Mouse (Mus musculus): ENCODE data around the gene Tnfaip3.

Gene Tnfaip3

GRCm38 (mm10) chr10:19014381-19015256, 838 bp downstream of the Tnfaip3 start:
- DNase-seq = peak in 1 of 2 experiments; percentile 21

DNA sequence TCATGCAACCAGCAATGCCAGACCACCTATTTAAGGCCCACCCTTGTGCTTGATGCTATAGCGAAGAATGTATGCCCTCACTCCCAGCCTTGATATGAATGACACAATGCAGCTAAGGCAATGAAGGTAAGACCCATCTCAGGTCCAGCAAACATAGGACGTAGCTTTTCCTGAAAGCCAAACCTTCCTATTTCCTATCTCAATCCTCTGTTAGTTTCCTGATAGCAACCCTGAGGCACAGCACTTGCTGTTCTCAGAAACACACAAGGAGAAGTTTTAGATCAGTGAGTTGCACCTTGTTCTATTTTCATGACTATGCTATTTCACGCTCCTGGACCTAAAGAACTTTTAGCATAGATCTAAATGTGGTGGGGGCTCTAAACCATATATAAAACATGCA, 2.1 kb downstream of the Tnfaip3 start:
- DNase-seq = no peak

DNA sequence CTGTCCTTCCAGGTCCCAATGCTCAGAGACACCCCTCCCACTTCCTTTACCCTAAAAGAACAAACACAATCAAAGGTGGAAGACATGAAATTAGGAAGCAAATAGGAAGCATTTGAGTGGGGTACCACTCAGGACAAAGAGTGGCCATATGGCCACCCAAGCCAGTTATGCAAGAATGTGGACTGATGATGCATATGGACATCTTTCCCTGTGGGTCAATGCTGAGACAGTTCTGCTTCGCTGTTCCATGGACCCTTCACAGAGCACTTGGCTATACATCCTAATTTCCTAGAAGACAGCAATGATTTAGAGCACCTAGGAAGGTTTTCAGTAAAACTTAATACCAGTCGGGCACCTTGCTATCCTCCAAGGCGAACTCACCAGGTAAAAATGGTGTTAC, 2.8 kb downstream of the Tnfaip3 start:
- DNase-seq = no peak

DNA sequence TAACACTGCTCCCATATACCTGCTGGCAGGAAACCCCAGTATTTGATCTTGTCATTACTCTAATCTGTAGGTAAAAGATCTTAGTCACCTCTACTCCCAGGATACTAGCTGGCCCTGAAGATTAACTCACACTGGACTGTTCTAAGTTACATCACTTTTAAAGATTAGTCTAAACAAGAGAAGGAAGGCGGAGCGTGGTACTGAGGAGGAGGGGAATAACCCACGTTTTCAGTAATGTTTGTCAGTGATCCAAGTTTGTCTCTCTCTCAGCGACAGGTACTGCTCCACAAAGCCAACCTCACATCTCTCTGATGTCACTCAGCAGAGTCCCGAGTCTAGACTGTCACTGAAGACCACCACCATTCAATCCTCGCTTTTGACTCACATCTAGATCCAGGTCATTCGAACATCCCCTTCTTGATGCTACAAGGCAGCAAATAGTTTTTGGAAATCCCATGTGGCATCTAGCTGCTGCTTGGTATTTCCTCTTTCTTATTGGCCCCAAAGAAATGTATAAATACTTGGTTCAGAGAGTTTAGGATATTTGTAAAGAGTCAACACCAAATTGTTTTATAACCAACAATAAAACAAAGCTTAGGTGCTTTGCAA, 3.5 kb downstream of the Tnfaip3 start:
- no peak for DNase-seq

- no peak for DNase-seq
Observed at GRCm38 (mm10) chr10:19010414-19010813, 5.0 kb downstream of the Tnfaip3 start.

- peak; percentile 65 to 69 for DNase-seq
Observed at GRCm38 (mm10) chr10:19009186-19009672, 6.2 kb downstream of the Tnfaip3 start.

DNA sequence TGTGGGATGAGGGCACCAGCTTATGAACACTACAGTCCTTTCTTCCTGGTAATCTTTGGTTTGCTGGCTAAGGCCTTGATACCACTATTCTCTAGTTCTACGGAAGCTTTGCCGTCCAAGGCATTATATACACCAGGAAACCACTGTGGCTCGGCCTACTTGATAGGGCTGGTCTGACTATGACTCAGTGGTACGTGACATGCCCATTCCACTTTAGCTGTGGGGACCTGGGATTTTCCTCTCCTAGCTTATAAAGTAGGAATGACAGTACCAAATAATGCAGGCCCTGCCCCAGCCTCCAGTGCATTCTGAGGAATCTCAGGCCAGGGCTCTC, 6.9 kb downstream of the Tnfaip3 start:
- no peak for DNase-seq

DNA sequence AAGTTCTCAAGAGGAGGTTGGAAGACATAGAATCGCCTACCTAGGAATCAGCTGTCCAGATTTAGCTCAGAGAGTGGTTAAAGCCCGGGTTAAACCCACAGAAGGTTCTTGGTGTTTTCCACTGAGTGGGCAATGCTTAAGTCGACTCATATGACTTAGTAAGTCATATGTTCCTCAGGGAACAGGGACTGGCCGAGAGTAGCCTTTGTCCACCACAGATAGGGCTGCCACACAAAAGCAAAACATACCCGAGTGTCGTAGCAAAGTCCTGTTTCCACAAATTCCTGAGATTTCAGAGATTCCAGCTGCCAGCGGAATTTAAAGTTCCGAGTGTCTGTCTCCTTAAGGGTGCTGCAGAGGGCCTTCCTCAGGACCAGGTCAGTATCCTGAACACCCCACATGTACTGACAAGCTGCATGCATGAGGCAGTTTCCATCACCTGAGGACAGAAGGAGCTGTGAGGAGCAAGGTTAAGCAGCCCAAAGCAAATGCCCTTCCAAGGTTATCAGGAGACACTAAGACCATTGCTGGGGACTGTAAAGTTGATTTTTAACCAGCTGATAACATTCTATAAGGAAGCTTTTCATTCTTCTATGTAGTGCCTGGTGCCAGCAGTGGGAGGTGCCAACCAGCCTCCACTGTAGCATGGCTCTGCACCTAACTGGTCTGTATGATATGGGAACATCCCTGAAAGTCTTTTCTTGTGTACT, 7.4 kb downstream of the Tnfaip3 start:
- DNase-seq = peak; percentile 19 to 30

GRCm38 (mm10) chr10:19002091-19002785, 13.2 kb downstream of the Tnfaip3 start:
- no peak for DNase-seq

DNA sequence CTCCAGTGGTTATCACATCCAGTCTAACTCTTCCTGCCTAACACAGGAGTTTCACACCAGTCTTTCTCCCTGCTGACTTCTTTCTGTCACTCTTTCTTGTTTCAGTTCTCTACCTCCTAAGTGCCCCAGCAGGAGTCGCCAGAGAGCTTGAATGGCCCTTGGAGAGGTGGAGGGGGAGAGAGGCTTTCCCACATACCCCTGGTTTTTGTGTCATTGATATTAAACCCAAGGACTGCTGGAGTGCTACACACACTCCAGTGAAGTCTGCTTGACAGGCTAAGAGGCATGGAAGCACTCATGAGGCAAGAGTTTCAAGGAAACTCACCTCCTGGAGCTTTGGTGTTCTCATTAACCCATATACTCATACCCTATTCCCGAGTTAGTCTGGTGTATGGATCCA, 16.0 kb downstream of the Tnfaip3 start:
- DNase-seq = peak in 1 of 2 experiments; percentile 32

DNA sequence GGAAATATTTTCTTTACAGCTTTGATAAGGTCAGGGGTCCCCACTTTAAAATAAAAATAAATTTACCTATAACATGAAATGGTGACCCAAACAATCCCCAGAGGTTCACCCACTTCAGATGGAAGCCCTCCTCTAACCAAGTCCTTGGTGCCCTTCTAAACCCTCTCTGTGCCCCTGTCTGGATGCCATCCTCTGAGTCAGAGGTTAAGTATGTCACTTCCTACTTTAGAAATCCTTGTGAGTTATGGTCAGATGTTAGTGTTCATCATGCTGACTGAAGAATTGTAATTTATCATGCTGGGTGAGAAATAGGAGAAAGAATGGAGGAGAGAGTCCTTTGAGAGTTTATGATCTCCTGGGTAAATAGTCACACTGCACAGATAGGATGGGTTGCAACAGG, 19.1 kb downstream of the Tnfaip3 start:
- DNase-seq = no peak

DNA sequence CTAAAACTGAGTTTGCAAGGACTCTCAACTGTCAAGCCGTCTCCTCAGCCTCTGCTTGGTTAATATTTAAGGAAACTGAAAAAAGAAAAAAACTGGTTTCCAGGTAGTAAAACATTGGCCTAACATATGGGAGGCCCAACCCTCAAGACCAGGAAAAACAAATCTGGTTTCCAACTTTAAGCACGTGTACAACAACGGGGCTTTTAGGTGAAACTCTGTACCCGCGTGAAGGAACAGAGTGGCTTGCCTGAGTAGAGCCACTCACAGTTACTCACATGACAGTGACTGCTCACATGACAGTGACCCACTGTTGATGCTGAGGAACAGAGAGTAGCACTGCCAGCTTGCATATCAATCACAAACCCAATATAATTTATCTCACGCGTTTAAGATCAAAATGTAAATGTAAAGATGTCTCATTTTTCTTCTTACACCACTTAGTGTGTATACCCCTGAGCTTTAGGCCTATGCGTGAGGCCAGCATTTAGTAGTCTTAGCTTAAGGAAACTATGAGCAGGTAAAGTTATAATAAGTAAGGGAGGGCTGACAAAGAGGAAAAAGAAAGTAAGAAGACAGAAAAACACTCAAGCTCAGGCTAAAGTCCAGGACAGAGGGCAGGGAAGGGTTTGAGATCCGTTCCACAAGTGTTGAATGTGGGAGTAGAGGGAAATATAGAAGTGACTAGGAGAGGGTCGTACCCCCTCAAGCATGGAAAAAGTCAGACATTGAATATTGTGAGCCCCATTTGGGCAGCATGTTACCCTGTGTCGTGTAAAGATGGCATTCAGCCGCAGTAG, 19.8 kb downstream of the Tnfaip3 start:
- DNase-seq = peak; percentile 21 to 61

- no peak for DNase-seq
Observed at GRCm38 (mm10) chr10:18992971-18993370, 22.5 kb downstream of the Tnfaip3 start.

DNA sequence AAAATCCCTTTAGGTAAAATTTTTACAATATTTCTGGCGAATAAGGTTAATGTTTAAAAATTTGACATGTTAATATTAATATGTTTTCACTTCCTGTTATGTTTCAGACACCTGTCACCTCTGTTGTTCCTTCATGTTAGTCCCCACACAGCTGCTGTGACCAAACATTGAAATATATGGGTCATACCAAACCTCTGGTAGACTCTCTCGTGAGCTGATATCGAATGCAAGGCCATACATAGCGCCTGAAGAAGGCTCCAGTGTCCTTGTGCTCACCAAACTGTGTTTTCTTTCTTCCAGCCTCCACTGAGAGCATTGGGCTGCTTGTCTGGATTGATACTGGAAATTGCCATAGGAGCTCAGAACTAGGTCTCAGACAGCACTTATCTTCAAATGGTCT, 24.4 kb downstream of the Tnfaip3 start:
- no peak for DNase-seq

DNA sequence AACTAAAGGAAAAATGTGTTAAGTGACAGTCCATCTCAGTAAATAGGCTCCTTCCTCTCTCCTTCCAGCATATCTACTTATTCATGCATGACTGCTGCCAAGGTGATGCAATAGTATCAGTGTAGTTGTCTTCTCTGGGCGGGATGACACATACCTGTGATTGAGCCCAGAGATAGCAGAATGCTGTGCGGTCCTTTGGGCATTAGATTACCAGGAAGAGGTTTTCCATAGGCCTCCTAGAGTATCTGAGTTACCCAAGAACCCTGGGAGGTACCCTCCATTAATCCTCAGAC, 27.6 kb downstream of the Tnfaip3 start:
- no peak for DNase-seq

DNA sequence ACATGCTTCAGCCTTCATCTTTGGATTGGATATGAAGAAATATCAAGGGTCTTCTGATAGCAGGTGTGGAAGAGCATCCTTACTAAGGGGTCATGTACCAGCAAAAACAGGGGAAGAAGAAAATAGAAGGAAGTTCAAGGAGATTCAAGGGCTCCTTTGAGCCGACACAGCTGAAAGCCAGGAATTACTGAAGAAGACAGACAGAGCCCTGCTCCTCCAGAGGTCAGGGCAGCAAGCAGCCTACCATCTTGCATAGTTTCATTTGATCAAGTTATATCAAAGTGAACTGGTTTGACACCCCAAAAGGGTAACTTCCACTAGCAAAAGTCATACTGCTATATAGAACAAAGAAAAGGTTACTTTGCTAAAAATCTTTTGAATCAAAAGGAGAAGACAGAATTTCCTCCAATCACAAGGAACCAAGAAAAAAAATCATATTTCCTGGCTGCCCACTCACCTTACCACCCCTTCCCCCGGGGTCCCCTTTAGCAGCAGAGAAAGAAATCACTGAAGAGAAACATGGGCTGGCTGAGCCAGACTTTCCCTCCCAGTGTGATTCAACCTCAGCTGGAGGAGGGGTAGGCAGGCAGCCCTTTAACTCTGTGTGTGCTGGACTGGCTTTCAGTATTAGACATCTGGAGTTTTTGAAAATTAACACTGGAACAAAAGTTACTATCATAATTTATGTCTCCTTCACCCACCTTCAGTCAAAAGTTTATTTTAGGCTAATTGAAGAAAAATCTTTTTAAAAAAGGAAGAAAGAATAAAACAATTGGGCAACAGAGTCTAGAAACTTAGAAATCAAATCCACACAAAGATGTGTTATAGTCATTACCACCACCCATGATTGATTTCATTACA, 28.2 kb downstream of the Tnfaip3 start:
- DNase-seq = no peak

GRCm38 (mm10) chr10:18985516-18985915, 29.9 kb downstream of the Tnfaip3 start:
- DNase-seq = no peak

DNA sequence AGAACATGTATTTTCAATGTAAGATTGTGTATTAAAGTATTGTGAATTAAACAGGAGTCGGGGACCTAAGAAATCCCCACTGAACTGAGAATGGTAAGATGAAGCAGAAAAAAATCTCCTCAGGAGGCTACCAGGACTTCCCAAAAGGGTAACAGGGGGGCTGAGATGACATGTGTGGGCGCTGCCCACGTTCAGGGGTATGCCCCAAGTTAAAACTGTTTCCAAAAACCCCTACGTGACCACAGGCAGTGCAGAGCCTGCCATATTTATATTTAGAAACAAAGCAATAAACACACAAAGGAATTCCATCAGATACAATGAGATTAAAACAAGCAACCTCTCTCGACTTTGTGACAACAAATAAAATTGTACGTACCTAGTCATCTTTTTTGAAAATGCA, 31.9 kb downstream of the Tnfaip3 start:
- no peak for DNase-seq

DNA sequence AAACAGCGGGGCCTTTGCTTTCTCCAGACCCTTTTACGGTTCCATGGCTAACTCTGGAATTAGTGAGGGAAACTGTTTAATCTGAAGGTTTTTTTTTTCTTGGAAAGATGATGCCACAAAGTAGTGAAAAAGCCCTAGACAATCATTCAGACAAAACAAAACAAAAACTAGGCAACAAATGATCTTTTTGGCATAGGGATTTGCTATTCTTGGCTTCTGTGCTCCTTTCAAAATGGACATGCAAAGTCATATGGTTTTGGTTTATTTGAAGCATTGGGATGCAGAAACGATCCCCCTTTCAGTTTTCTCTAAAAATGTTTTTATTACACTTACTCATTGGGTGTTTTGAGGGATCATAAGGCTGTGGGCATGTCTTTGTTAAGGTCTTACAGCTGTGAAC, 41.0 kb downstream of the Tnfaip3 start:
- no peak for DNase-seq

DNA sequence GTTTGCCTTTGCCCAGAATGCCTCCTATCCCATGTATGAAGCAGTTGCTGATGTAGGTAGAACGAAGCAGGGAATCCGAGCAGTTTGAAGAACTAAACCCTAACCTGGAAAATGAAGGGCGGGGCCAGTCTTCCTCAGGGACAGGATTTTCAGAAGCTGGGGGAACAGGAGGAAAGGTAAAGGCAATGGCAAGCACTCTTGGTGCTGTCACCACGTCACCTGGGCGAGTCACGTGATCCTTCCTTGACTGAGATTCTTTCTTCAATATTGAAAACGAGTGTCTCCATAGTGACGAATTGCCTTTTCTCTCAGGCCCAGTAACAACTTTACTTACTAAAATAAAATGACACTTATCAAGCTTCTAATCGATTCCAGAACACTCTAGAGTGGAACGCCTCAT, 48.6 kb downstream of the Tnfaip3 start:
- DNase-seq = no peak

GRCm38 (mm10) chr10:18965601-18966000, 49.9 kb downstream of the Tnfaip3 start:
- DNase-seq = no peak
